Mouse (Mus musculus): ENCODE measurements around the gene Aurkb. TPM values are rescaled to one million over a fixed set of nuclear protein-coding genes. Genes with fewer than 3 reads are reported as not detected.
"Not testable (repeated sequence)": the region's sequence is repeated elsewhere in the genome, so short reads cannot be mapped to it uniquely, and the experiment has no call there.

Gene Aurkb
- polyA plus RNA-seq (2014; fragmentation: Nextera tagmentation; extraction: Ambion mirVana) = 171 and 178 TPM in 2 replicates

DNA sequence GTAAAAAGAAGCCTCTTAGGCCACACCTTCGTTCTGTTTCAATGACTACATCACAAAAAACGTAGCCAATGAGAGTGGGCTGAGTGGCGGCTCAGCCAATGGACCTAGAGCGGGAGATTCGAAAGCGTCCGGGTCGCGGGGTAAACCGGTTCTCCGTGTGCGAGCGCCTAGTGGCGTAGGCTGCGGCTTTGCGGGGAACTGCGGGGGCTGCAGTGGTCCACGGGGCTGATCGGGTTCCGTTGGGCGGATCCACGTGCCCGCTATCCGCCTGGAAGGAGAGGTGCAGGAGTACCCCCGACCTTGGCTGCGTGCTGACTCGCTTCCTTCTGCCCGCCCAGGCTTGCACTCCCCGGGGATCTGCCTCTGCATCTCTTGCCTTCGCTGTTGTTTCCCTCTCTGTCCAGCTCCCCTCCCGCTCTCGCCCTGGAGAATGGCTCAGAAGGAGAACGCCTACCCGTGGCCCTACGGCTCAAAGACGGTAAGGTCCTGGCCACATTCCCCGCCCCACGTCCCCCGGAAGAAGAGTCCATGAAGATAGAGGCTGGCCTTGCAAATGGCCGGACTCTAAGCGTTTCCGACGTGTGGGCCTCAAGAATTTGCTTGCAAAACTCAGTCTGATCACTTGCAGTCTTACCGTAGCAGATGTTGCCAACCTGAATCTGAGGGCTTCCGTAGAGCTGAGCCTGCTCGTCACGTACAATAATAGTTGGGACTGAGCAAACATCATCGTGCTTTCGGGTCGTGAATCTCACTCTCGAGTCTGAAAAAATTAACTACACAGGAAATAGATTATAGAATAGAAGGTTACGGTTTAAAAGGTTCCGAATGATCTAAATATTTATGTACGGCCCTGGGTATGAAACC, at the start of gene Aurkb:
Aurkb (plus strand) TSS at position 117 of the 864 bp plus-strand sequence.
- Histone ChIP-seq H3K9me3 (ENCODE audit: control insufficient read depth, low read length) (no peaks in the 10 kb centered on the region), H3K4me3 (ENCODE audit: low read depth, low read length) (peak within 1 kb of the TSS; percentile 94), H3K27ac (replicated peaks; ENCODE audit: low read depth, low read length) (peak within 1 kb of the TSS; percentile 90), H3K4me2 (ENCODE audit: low read depth, severe bottlenecking) (peak within 1 kb of the TSS; percentile 83), H3K4me1 (ENCODE audit: control insufficient read depth, insufficient read depth, low read length) (peaks cover 8% of the 10 kb centered on the region), H3K27me3 (ENCODE audit: control insufficient read depth, insufficient read depth, low read length) (no peaks in the 10 kb centered on the region), H3K9ac (ENCODE audit: low read length) (peak within 1 kb of the TSS; percentile 87), H3K36me3 (ENCODE audit: control insufficient read depth, insufficient read depth, low read length) (peaks cover 10% of the 10 kb centered on the region; the same call in 1 of the 2 replicates)
- DNase-seq (ENCODE audit: low spot score) (peak; percentile 91), ATAC-seq (ENCODE audit: insufficient number of reproducible peaks, low FRiP score, low TSS enrichment, low read depth) (peak; percentile 80)
- WGBS = under 1% methylated on average over 54 of the region's 54 CpGs

DNA sequence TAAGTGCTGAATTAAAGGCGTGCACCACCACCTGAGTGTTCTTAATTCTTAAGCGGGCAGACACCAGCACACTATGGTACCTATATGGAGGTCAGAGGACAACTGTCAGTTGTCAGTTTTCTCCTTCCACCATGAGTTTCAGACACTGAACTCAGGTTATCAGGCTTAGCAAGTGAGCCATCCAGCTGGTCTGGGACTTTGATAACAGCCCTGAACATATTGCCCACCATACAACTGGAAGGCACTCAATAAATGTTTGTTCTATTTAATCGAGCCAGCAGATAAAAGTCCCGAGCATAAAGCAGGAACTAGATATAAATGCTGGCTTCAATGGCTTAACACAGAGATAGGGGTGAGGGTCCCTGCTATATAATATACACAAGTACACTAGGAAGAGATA, 48.4 kb upstream of the Aurkb start:
- H3K4me3 ChIP-seq (ENCODE audit: low read depth, low read length) = no peak overlapping the region
- H3K27ac ChIP-seq (replicated peaks; ENCODE audit: low read depth, low read length) = no peak overlapping the region
- H3K9ac ChIP-seq (ENCODE audit: low read length) = no peak overlapping the region
- ATAC-seq (ENCODE audit: insufficient number of reproducible peaks, low FRiP score, low TSS enrichment, low read depth) = no peak
- no peaks in the 10 kb centered on the region for H3K27me3 ChIP-seq (ENCODE audit: control insufficient read depth, insufficient read depth, low read length)
- H3K4me2 ChIP-seq (ENCODE audit: low read depth, severe bottlenecking) = no peak overlapping the region
- no peaks in the 10 kb centered on the region for H3K4me1 ChIP-seq (ENCODE audit: control insufficient read depth, insufficient read depth, low read length)
- WGBS = 94% methylated on average over 4 of the region's 4 CpGs
- peaks cover 56% of the 10 kb centered on the region for H3K36me3 ChIP-seq (ENCODE audit: control insufficient read depth, insufficient read depth, low read length)
- H3K9me3 ChIP-seq (ENCODE audit: control insufficient read depth, low read length) = no peaks in the 10 kb centered on the region
- no peak for DNase-seq (ENCODE audit: low spot score)

DNA sequence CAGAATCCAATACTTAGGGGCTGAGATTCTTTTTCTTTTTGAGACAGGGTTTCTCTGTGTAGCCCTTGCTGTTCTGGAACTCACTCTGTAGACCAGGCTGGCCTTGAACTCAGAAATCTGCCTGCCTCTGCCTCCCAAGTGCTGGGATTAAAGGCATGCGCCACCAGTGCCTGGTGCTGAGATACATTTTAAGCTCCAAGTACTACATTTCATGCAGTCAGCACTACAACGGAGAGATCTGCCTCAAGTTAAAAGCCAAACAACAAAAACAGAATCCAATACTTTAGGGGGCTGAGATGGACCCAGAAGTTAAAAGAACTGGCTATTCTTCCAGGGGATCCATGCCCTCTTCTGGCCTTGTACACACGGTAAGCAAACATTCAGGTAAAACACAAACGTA, 42.7 kb upstream of the Aurkb start:
- DNase-seq (ENCODE audit: low spot score); H3K27ac ChIP-seq (replicated peaks; ENCODE audit: low read depth, low read length); H3K4me1 ChIP-seq (ENCODE audit: control insufficient read depth, insufficient read depth, low read length); H3K9me3 ChIP-seq (ENCODE audit: control insufficient read depth, low read length); H3K27me3 ChIP-seq (ENCODE audit: control insufficient read depth, insufficient read depth, low read length); H3K4me2 ChIP-seq (ENCODE audit: low read depth, severe bottlenecking); H3K9ac ChIP-seq (ENCODE audit: low read length); H3K4me3 ChIP-seq (ENCODE audit: low read depth, low read length); ATAC-seq (ENCODE audit: insufficient number of reproducible peaks, low FRiP score, low TSS enrichment, low read depth): not testable (repeated sequence)
- peaks cover 26% of the 10 kb centered on the region for H3K36me3 ChIP-seq (ENCODE audit: control insufficient read depth, insufficient read depth, low read length)
- WGBS = 93% methylated on average over 4 of the region's 4 CpGs

DNA sequence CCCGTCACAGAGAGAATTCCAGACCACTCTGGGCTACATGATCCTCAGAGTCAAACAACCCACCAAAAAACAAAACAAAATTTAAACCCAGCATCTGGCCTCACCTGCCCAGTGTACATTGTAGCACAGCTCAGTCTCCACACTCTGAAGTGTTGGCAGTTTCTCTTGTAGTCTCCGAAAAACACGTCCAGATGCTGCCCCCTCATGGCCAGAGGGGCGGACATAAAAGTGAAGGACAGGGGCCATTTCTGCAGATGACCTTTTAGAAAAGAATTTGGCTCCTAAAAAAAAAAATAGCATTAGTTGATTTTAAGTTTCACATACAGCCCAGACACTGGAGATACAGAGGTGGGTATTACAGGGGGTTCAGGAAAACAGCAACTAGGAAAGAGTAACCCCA, 41.9 kb upstream of the Aurkb start:
- H3K27me3 ChIP-seq (ENCODE audit: control insufficient read depth, insufficient read depth, low read length) = no peaks in the 10 kb centered on the region
- H3K9ac ChIP-seq (ENCODE audit: low read length) = no peak overlapping the region
- H3K36me3 ChIP-seq (ENCODE audit: control insufficient read depth, insufficient read depth, low read length) = peaks cover 20% of the 10 kb centered on the region
- no peaks in the 10 kb centered on the region for H3K9me3 ChIP-seq (ENCODE audit: control insufficient read depth, low read length)
- peak; percentile 36 for DNase-seq (ENCODE audit: low spot score)
- no peak for ATAC-seq (ENCODE audit: insufficient number of reproducible peaks, low FRiP score, low TSS enrichment, low read depth)
- H3K27ac ChIP-seq (replicated peaks; ENCODE audit: low read depth, low read length) = no peak overlapping the region
- no peak overlapping the region for H3K4me2 ChIP-seq (ENCODE audit: low read depth, severe bottlenecking)
- WGBS = 65% methylated on average over 4 of the region's 4 CpGs
- H3K4me3 ChIP-seq (ENCODE audit: low read depth, low read length) = no peak overlapping the region
- H3K4me1 ChIP-seq (ENCODE audit: control insufficient read depth, insufficient read depth, low read length) = peaks cover 4% of the 10 kb centered on the region; the same call in 1 of the 2 replicates

DNA sequence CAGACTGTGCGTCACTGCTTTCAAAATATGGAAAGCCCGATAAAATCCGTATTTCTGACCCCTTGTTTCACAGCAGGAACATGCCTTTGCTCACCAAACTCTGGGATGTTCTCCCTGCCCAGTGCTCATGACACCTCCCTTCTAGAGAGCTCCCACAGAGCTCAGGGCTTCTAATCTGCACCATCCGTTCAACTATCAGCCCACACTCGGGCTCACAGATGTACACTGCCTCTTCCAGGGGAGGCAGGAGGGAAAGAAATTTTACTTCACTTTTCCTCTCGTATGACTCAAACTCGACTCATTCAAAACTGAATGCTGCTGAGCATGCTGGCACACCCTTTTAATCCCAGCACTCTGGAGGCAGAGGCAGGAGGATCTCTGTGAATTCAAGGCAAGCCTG, 40.3 kb upstream of the Aurkb start:
- Histone ChIP-seq H3K4me1 (ENCODE audit: control insufficient read depth, insufficient read depth, low read length) (peaks cover 4% of the 10 kb centered on the region; the same call in 1 of the 2 replicates), H3K4me2 (ENCODE audit: low read depth, severe bottlenecking) (no peak overlapping the region), H3K9me3 (ENCODE audit: control insufficient read depth, low read length) (no peaks in the 10 kb centered on the region), H3K27me3 (ENCODE audit: control insufficient read depth, insufficient read depth, low read length) (no peaks in the 10 kb centered on the region), H3K4me3 (ENCODE audit: low read depth, low read length) (no peak overlapping the region), H3K9ac (ENCODE audit: low read length) (no peak overlapping the region), H3K36me3 (ENCODE audit: control insufficient read depth, insufficient read depth, low read length) (peaks cover 11% of the 10 kb centered on the region), H3K27ac (replicated peaks; ENCODE audit: low read depth, low read length) (no peak overlapping the region)
- ATAC-seq (ENCODE audit: insufficient number of reproducible peaks, low FRiP score, low TSS enrichment, low read depth) = no peak
- 89% methylated on average over 7 of the region's 7 CpGs for WGBS
- no peak for DNase-seq (ENCODE audit: low spot score)

DNA sequence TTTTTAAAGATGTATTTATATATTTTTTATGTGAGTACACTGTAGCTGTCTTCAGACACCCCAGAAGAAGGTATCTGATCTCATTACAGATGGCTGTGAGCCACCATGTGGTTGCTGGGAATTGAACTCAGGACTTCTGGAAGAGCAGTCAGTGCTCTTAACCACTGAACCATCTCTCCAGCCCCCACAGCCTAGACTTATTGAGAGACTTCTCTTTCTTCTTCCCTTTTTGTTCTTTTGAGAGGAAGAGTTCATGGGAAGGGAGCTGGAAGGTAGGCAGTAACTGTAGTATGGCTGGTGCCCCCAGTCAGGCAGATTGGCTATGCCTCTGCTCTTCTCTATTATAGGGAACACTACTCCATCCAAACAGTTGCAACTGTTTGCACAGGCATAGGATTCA, 38.9 kb upstream of the Aurkb start:
- not testable (repeated sequence) for H3K4me2 ChIP-seq (ENCODE audit: low read depth, severe bottlenecking); H3K9me3 ChIP-seq (ENCODE audit: control insufficient read depth, low read length); DNase-seq (ENCODE audit: low spot score); H3K4me3 ChIP-seq (ENCODE audit: low read depth, low read length); ATAC-seq (ENCODE audit: insufficient number of reproducible peaks, low FRiP score, low TSS enrichment, low read depth); H3K4me1 ChIP-seq (ENCODE audit: control insufficient read depth, insufficient read depth, low read length); H3K9ac ChIP-seq (ENCODE audit: low read length); H3K36me3 ChIP-seq (ENCODE audit: control insufficient read depth, insufficient read depth, low read length); H3K27ac ChIP-seq (replicated peaks; ENCODE audit: low read depth, low read length); H3K27me3 ChIP-seq (ENCODE audit: control insufficient read depth, insufficient read depth, low read length)

DNA sequence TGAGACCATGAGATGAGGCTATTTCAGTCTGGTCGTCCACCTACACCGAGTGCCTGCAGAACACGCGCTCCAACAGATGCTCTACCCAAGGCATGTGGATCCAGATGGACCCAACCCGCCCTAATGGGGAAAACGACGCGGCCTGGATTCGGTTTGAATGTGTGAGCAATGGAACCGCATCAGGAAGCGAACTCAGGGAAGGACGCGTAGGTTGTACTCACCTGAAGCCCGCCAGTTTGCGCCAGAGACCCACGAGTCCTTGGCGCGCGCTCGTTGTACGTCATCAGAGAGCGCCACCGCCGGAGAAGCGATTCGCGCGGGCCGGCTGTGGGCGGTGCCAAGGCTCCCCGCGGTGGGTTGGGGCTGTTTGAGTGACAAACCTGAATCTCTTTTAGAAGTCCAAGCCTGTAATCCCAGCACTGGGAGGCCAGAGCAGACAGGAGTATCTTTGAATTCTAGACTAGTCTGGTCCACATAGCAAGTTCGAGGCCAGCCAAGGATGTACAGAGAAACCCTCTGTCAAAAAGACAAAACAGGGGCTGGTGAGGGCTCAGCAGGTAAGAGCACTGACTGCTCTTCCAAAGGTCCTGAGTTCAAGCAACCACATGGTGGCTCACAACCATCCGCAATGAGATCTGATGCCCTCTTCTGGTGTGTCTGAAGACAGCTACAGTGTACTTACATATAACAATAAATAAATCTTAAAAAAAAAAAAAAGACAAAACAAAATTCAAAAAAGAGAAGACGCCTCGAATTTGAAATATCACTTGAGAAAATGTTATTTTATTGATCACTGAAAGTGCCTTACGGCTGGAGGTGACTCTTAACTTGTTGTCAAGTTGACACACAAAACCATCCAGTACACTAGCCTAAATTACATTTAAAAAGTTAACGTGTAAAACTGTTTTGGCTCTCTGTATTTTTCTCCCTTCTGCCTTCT, 37.0 kb upstream of the Aurkb start, which contains the start of gene Pfas:
Pfas (minus strand) TSS at position 279 of the 940 bp plus-strand sequence.
- Histone ChIP-seq H3K36me3 (ENCODE audit: control insufficient read depth, insufficient read depth, low read length) (no peaks in the 10 kb centered on the region; the same call in 1 of the 2 replicates), H3K27me3 (ENCODE audit: control insufficient read depth, insufficient read depth, low read length) (no peaks in the 10 kb centered on the region), H3K4me1 (ENCODE audit: control insufficient read depth, insufficient read depth, low read length) (peaks cover 4% of the 10 kb centered on the region; the same call in 1 of the 2 replicates), H3K9me3 (ENCODE audit: control insufficient read depth, low read length) (no peaks in the 10 kb centered on the region), H3K27ac (replicated peaks; ENCODE audit: low read depth, low read length) (peak within 1 kb of the TSS; percentile 65), H3K4me3 (ENCODE audit: low read depth, low read length) (peak within 1 kb of the TSS; percentile 74), H3K4me2 (ENCODE audit: low read depth, severe bottlenecking) (peak within 1 kb of the TSS; percentile 55), H3K9ac (ENCODE audit: low read length) (peak within 1 kb of the TSS; percentile 82)
- ATAC-seq (ENCODE audit: insufficient number of reproducible peaks, low FRiP score, low TSS enrichment, low read depth) (peak; percentile 84), DNase-seq (ENCODE audit: low spot score) (peak; percentile 98)
- WGBS = 10% methylated on average over 38 of the region's 38 CpGs

DNA sequence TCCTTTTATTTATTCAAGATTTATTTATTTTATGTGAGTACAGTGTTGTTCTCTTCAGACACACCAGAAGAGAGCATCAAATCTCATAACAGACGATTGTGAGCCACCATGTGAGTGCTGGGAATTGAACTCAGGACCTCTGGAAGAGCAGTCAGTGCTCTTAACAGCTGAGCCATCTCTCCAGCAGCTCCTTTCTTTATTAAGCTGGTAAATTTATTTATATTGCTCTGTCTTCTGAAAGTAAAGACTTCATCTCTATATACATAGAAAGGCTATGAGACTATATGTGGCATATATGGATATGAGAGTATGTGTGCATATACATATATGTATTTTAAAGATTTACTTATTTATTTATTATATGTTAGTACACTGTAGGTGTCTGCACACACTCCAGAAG, 35.9 kb upstream of the Aurkb start:
- DNase-seq (ENCODE audit: low spot score) (no peak), ATAC-seq (ENCODE audit: insufficient number of reproducible peaks, low FRiP score, low TSS enrichment, low read depth) (no peak)
- Histone ChIP-seq H3K4me2 (ENCODE audit: low read depth, severe bottlenecking) (no peak overlapping the region), H3K4me1 (ENCODE audit: control insufficient read depth, insufficient read depth, low read length) (peaks cover 4% of the 10 kb centered on the region; the same call in 1 of the 2 replicates), H3K36me3 (ENCODE audit: control insufficient read depth, insufficient read depth, low read length) (no peaks in the 10 kb centered on the region; the same call in 1 of the 2 replicates), H3K9ac (ENCODE audit: low read length) (no peak overlapping the region), H3K27me3 (ENCODE audit: control insufficient read depth, insufficient read depth, low read length) (no peaks in the 10 kb centered on the region), H3K9me3 (ENCODE audit: control insufficient read depth, low read length) (no peaks in the 10 kb centered on the region), H3K4me3 (ENCODE audit: low read depth, low read length) (no peak overlapping the region), H3K27ac (replicated peaks; ENCODE audit: low read depth, low read length) (no peak overlapping the region)
- 83% methylated on average over 1 of the region's 1 CpGs for WGBS
